Mouse (Mus musculus): Measurements from ENCODE around the gene Tifab. TPM values are rescaled to one million over a fixed set of nuclear protein-coding genes. Genes with fewer than 3 reads are reported as not detected.

Gene Tifab
- not detected for polyA plus RNA-seq (2012; fragmentation: generic; extraction: Trizol)
- long read RNA-seq, experiment 1 = 0 reads
- long read RNA-seq, experiment 2 = 0 reads

DNA sequence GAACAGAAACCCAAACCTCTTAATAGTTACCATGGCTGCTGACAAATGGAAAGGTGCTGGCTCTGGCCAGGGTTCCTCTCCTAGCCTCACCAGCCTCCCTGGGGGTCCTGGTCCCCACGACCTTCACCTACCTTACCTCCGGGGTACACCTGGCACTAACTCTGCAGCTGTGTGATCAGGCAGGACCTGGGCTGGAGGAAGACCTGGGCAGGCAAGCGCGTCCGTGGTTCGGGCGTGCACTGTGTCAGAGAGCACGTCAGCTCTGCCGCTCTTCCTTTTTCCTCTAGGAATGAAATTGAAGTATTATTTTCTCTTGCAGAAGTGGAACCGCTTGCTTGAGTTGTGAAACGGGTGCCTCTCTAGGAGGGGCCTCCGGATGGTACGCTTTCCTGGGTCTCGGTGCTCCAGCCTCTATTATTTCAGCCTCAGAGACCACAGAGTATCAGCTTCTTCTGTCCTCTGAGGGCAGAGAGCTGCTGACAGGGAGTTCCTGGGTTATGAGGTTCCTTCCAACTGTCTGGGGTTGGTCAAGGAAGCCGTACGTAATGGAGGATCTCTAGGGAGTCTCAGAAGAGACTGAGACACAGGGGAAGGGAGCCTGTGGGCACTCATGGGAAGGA lies at the start of gene Tifab:
Gene Tifab, minus strand, starts transcription at position 470 of the 620 bp plus-strand sequence.
- no peak within 1 kb of the TSS for H3ac ChIP-seq (ENCODE audit: control insufficient read depth, insufficient read length, low read depth)
- TF ChIP-seq MAX (IDR thresholded peaks at IDR 0.05) (no peak), MYOG (IDR thresholded peaks at IDR 0.05; ENCODE audit: control insufficient read depth, extremely low read depth, insufficient read length) (no peak), FOSL1 (IDR thresholded peaks at IDR 0.05; ENCODE audit: insufficient read depth, low read length, poor library complexity, severe bottlenecking) (no peak), CEBPB (IDR thresholded peaks at IDR 0.05; ENCODE audit: low read depth) (no peak), CTCF (IDR thresholded peaks at IDR 0.05; ENCODE audit: control insufficient read depth, insufficient read depth, insufficient read length) (no peak), USF1 (IDR thresholded peaks at IDR 0.05; ENCODE audit: low read depth) (no peak), MYOD1 (IDR thresholded peaks at IDR 0.05; ENCODE audit: control insufficient read depth, insufficient read length, low read depth) (no peak)
- H3K79me3 ChIP-seq (ENCODE audit: low read depth) = no peaks in the 10 kb centered on the region
- peaks cover 36% of the 10 kb centered on the region for H3K27me3 ChIP-seq (ENCODE audit: control insufficient read depth, insufficient read depth, insufficient read length)
- no peaks in the 10 kb centered on the region for H3K79me2 ChIP-seq (ENCODE audit: control insufficient read depth, insufficient read depth)
- no peaks in the 10 kb centered on the region for H3K36me3 ChIP-seq (ENCODE audit: control insufficient read depth, insufficient read depth)
- no peak within 1 kb of the TSS for H3K4me3 ChIP-seq (ENCODE audit: insufficient read depth, poor library complexity, severe bottlenecking)

DNA sequence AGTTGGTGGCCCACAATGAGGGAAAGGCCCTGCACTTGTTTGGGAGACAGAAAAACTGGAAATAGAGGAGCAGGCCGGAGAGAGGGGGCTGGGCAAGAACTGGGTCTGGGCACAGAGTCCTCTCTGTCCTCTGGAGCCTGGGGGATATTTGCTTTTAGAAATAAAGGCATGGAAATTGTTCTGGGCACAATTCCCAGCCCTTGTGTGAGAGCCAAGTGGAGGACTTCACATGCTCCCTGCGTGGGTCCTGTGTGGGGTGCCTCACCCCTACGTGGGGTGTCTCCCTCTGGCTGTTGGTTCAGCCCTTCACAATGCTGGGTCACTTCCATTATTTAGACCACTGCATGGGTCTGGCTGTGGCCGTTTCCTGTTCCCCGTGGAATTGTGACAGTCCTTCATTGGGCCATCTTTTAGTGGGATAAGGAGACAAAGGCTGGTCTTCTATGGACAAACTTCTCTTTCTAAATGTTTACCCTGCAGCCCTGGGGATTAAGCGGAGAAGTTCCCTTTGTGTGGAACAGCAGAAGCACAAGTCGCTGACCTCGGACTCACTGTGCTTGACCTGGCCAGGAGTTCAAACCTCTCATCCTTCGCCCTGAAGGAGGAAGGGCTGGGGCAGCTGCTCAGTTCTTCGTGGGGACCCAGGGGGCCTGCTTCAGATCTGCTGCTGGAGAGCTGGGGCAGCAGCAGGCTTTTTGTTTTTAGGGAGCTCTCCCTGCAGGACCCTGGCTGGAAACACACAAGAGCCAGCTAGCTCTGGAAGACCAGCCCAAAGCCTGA lies 47.7 kb upstream of the Tifab start:
- Histone ChIP-seq H3ac (ENCODE audit: control insufficient read depth, insufficient read length, low read depth) (no peak overlapping the region), H3K36me3 (ENCODE audit: control insufficient read depth, insufficient read depth) (no peaks in the 10 kb centered on the region), H3K27me3 (ENCODE audit: control insufficient read depth, insufficient read depth, insufficient read length) (peaks cover 51% of the 10 kb centered on the region), H3K79me2 (ENCODE audit: control insufficient read depth, insufficient read depth) (no peaks in the 10 kb centered on the region), H3K79me3 (ENCODE audit: low read depth) (no peaks in the 10 kb centered on the region), H3K4me3 (ENCODE audit: insufficient read depth, poor library complexity, severe bottlenecking) (no peak overlapping the region)
- TF ChIP-seq MYOG (IDR thresholded peaks at IDR 0.05; ENCODE audit: control insufficient read depth, extremely low read depth, insufficient read length) (no peak), USF1 (IDR thresholded peaks at IDR 0.05; ENCODE audit: low read depth) (no peak), MAX (IDR thresholded peaks at IDR 0.05) (no peak), CTCF (IDR thresholded peaks at IDR 0.05; ENCODE audit: control insufficient read depth, insufficient read depth, insufficient read length) (no peak), MYOD1 (IDR thresholded peaks at IDR 0.05; ENCODE audit: control insufficient read depth, insufficient read length, low read depth) (no peak), FOSL1 (IDR thresholded peaks at IDR 0.05; ENCODE audit: insufficient read depth, low read length, poor library complexity, severe bottlenecking) (no peak), CEBPB (IDR thresholded peaks at IDR 0.05; ENCODE audit: low read depth) (no peak)

DNA sequence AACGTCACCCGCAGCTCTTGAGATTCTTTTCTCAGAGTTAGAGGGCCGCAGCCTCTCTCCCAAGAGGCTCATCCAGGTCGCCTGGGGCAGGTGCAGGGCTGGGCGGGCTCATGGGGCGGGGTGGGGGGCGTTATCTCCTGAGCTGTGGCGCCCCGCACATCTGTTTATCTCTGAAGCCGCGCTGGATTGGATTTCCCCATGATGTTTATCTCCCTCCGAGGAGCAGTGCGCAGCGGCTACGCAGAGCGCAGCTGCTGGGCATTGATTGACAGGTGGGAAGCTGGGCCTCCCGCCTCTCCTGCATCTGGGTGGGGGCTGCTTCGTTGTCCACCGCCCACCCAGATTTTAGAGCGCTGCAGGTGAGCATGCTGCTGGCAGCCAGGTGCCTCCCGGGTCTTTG lies 44.9 kb upstream of the Tifab start:
- H3K36me3 ChIP-seq (ENCODE audit: control insufficient read depth, insufficient read depth) = no peaks in the 10 kb centered on the region
- H3ac ChIP-seq (ENCODE audit: control insufficient read depth, insufficient read length, low read depth) = no peak overlapping the region
- H3K79me3 ChIP-seq (ENCODE audit: low read depth) = no peaks in the 10 kb centered on the region
- H3K27me3 ChIP-seq (ENCODE audit: control insufficient read depth, insufficient read depth, insufficient read length) = peaks cover 52% of the 10 kb centered on the region
- no peak overlapping the region for H3K4me3 ChIP-seq (ENCODE audit: insufficient read depth, poor library complexity, severe bottlenecking)
- no peaks in the 10 kb centered on the region for H3K79me2 ChIP-seq (ENCODE audit: control insufficient read depth, insufficient read depth)
- TF ChIP-seq CEBPB (IDR thresholded peaks at IDR 0.05; ENCODE audit: low read depth) = no peak
- TF ChIP-seq MAX (IDR thresholded peaks at IDR 0.05) = no peak
- TF ChIP-seq USF1 (IDR thresholded peaks at IDR 0.05; ENCODE audit: low read depth) = no peak
- no peak for TF ChIP-seq MYOG (IDR thresholded peaks at IDR 0.05; ENCODE audit: control insufficient read depth, extremely low read depth, insufficient read length)
- TF ChIP-seq CTCF (IDR thresholded peaks at IDR 0.05; ENCODE audit: control insufficient read depth, insufficient read depth, insufficient read length) = no peak
- TF ChIP-seq FOSL1 (IDR thresholded peaks at IDR 0.05; ENCODE audit: insufficient read depth, low read length, poor library complexity, severe bottlenecking) = no peak
- no peak for TF ChIP-seq MYOD1 (IDR thresholded peaks at IDR 0.05; ENCODE audit: control insufficient read depth, insufficient read length, low read depth)

DNA sequence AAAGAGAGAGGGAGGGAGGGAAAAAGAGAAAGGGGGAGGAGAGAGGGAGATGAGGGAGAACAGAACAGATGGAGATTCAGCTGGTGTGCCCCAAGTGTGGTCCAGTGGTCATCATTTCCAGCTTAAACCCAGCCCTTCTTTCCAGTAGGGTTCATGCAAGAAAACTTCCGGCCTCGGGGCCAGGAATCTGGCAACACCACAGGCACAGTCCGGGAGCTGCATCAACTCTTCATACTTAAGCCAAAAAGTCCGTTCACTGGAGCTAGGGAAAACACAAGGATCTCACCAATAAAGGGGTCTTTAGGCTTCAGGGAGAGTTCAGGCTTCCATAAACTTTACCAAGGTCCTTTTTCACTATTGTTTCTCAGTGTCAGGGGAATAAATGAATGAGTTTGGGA lies 44.2 kb upstream of the Tifab start:
- TF ChIP-seq FOSL1 (IDR thresholded peaks at IDR 0.05; ENCODE audit: insufficient read depth, low read length, poor library complexity, severe bottlenecking) (no peak), CEBPB (IDR thresholded peaks at IDR 0.05; ENCODE audit: low read depth) (no peak), MAX (IDR thresholded peaks at IDR 0.05) (no peak), MYOG (IDR thresholded peaks at IDR 0.05; ENCODE audit: control insufficient read depth, extremely low read depth, insufficient read length) (no peak), MYOD1 (IDR thresholded peaks at IDR 0.05; ENCODE audit: control insufficient read depth, insufficient read length, low read depth) (no peak), CTCF (IDR thresholded peaks at IDR 0.05; ENCODE audit: control insufficient read depth, insufficient read depth, insufficient read length) (no peak), USF1 (IDR thresholded peaks at IDR 0.05; ENCODE audit: low read depth) (no peak)
- Histone ChIP-seq H3K27me3 (ENCODE audit: control insufficient read depth, insufficient read depth, insufficient read length) (peaks cover 47% of the 10 kb centered on the region), H3K79me2 (ENCODE audit: control insufficient read depth, insufficient read depth) (no peaks in the 10 kb centered on the region), H3K4me3 (ENCODE audit: insufficient read depth, poor library complexity, severe bottlenecking) (no peak overlapping the region), H3ac (ENCODE audit: control insufficient read depth, insufficient read length, low read depth) (no peak overlapping the region), H3K79me3 (ENCODE audit: low read depth) (no peaks in the 10 kb centered on the region), H3K36me3 (ENCODE audit: control insufficient read depth, insufficient read depth) (no peaks in the 10 kb centered on the region)

DNA sequence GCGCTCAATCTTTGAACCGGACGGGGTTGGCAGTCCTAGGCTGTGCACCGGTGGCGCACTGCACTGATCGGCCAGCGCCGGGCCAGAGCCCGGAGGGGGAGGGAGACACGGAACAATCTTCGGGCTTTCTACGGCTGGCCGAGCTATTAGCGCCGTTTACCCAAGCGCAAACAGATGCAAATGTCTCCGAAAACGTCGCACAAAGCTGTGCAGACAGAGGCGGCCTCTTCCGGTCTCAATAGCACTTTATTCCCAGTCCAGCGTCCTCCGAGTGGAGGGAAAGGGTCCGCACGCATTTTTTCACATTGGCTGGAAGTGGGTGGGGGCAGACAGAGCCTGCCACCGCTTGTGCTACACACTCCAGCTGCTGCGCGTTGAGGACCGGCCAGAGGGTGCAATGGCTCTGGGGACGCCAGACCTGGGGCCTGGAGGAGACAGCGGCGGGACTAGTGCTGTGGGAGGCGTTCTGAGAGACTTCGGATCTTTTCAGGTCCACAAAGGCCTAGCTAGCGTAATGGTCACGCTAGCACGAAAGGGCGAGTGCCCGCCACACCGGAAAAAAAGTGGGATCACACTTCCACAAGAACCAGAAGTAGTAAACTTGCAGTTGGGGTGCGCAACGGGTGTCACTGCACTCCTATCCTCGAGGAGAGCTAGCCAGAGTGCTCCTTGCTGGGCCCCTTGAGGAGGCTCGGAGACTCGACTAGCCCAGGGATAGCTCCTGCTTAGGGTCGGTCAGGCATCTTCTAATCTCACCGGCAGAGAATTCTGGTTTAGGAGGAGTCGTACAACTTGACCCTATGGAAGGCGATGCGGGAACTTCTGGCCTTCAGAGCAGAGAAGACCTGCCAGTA lies 43.5 kb upstream of the Tifab start:
- Histone ChIP-seq H3K79me2 (ENCODE audit: control insufficient read depth, insufficient read depth) (no peaks in the 10 kb centered on the region), H3K79me3 (ENCODE audit: low read depth) (no peaks in the 10 kb centered on the region), H3K36me3 (ENCODE audit: control insufficient read depth, insufficient read depth) (no peaks in the 10 kb centered on the region), H3K4me3 (ENCODE audit: insufficient read depth, poor library complexity, severe bottlenecking) (no peak overlapping the region), H3K27me3 (ENCODE audit: control insufficient read depth, insufficient read depth, insufficient read length) (peaks cover 41% of the 10 kb centered on the region), H3ac (ENCODE audit: control insufficient read depth, insufficient read length, low read depth) (no peak overlapping the region)
- TF ChIP-seq USF1 (IDR thresholded peaks at IDR 0.05; ENCODE audit: low read depth) (no peak), FOSL1 (IDR thresholded peaks at IDR 0.05; ENCODE audit: insufficient read depth, low read length, poor library complexity, severe bottlenecking) (no peak), MYOG (IDR thresholded peaks at IDR 0.05; ENCODE audit: control insufficient read depth, extremely low read depth, insufficient read length) (no peak), CTCF (IDR thresholded peaks at IDR 0.05; ENCODE audit: control insufficient read depth, insufficient read depth, insufficient read length) (no peak)
